ENCODE assay signal across 10 mouse cellular contexts in the genomic region with DNA sequence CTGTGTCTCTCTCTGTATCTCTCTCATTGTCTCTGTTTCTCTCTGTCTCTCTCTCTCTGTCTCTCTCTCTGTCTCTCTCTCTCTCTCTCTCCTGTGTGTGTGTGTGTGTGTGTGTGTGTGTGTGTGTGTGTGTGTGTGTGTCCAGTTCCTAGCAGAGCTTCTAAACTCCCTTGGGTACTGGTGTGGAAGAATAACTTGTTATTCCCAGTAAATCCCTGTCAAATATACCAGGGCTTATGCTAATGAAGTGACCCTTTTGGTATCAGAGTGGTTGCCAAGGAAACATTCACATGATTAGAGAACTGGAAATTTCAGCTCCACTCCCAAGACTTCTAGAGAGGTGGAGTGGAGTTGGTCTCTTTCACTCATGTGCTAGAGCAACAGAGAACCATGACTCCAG.
"Had no signal": no experiment of that assay in that cellular context is flagged by ENCODE, and none has a peak within 500 bp of the region (broad histone marks: within the 10 kb centered on the region; RNA-seq: fewer than 3 reads in every experiment).

No protein-coding gene starts in this region.

- DNase-seq: kidney, adult 8-10 months; kidney, postnatal 10 days; left cerebral cortex, postnatal 4 days; lung, adult 18-20 months; right cerebral cortex, adult 18-20 months; right cerebral cortex, postnatal 25 days; thymus, postnatal 36 days had no signal

- H3K9ac ChIP-seq: limb, embryonic 13.5 days; liver, embryonic 14.5 days; neural tube, embryonic 13.5 days had no signal

- H3K4me1 ChIP-seq: neural tube, embryonic 13.5 days had no signal

- H3K4me2 ChIP-seq: limb, embryonic 13.5 days; neural tube, embryonic 13.5 days had no signal

- H3K36me3 ChIP-seq: limb, embryonic 13.5 days; neural tube, embryonic 13.5 days had no signal

- H3K27ac ChIP-seq: limb, embryonic 13.5 days; liver, embryonic 14.5 days; neural tube, embryonic 13.5 days had no signal

- H3K27me3 ChIP-seq: limb, embryonic 13.5 days; neural tube, embryonic 13.5 days had no signal

- H3K4me3 ChIP-seq: limb, embryonic 13.5 days; neural tube, embryonic 13.5 days had no signal

- H3K9me3 ChIP-seq: neural tube, embryonic 13.5 days had no signal
